Mouse (Mus musculus): ENCODE data around the gene Gm20388.
A peak's percentile ranks its signal among the peaks of the same experiment; 100 is the strongest.

DNA sequence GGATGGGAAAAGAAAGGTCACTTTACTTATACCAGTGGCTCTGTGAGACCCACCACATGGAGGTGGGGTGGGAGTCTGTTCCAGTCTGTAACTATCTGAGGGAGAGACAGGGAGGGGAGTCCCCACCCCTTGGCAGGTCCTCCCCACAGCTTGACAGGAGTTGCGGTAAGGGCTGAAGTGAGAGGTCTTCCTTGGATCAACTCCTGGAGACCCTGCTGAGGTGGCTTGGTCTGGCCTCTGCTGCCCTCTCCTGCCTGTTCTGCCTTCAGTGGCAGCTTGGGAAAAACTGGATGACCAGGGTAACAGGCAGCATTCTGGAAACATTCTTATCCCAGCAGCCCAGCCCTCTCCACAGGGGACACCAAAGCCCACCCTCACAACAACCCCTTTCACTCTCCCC is 1180.1 kb downstream of the Gm20388 start:
- TF ChIP-seq CTCF (conservative IDR thresholded peaks at IDR 0.05; ENCODE audit: insufficient read depth, insufficient read length, low read depth, low read length) (peak; percentile 24; the same call in 1 of the 2 replicates), POLR2A (IDR thresholded peaks at IDR 0.05; ENCODE audit: low read depth, low read length) (no peak)

Measured in kidney, adult 2 months (tissue).